Mouse (Mus musculus) testis, postnatal 10 days (tissue): ENCODE measurements around the gene Slc22a18.
A peak's percentile ranks its signal among the peaks of the same experiment; 100 is the strongest.

Source experiments
- DNase-seq: peaks from one replicate; pipeline ENCODE4 v3.0.0; 2021; ENCODE audit warnings: low spot score

Gene Slc22a18

GRCm38 (mm10) chr7:143473347-143474101 lies at the start of gene Slc22a18:
Slc22a18 (plus strand) TSS chr7:143473736.
- DNase-seq, result no peak

DNA sequence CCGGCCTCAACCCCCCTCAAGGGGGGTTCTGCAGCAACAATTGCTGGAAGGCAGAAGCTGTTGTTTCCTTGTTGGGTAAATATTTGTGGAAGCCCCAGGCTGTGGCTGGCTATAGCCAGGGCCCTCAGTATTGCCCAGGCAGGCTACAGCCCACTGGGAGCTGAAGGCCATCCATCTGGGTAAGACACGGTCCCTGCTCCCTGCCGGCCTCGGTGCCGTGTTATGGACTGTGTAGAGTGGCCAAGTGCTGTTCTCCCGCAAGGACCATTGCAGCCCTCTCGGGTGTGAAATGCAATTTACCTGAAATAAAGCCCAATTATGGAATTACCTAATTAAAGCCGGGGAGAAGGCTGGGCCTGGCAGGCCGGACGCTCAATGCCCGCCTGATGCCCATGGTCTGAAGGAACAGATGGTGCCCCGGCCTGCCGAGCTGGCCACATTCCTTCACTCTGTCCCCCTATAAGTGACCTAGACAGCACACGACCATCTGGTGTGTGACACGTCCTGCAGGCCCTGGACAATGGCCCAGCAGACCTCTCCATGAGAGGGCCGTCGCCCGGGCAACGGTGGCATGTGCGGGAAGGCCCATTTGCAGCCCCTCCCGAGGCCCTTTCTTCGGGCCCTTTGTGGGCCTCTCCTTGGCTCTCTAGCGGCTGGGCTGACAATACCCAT lies 45.3 kb upstream of the Slc22a18 start:
- DNase-seq, result no peak

DNA sequence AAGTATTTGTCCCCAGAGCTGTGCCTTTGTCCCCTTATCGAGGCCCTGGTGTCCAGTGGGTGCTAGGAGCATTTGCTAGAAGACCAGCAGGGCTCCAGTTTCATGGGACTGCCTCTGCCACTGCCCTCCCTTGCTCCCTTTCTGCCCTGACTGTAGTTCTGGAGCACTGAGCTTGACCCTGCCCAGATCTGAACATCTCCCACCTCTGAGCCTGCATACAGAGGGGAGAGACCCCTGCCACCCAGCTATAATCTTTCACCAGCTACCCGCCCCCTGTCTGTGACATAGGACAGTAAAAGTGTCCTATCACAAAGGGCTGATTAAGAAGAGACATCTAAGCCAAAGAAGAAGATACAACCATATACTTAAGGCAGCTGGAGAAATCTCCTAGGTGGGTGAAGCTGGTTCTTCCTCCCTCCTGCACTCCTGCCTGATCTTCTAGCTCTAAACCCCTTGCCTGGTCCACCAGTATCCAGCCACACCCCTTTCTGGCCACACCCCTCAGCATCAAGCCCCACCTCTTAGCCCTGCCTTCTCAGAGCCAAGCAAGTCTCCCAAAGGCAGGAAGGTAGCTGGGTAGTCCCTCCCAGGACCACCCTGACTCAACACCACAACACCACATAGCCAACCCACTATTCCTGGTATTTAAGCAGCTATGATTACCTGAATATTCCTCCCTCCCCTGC lies 44.6 kb upstream of the Slc22a18 start:
- DNase-seq, result no peak

GRCm38 (mm10) chr7:143432631-143433030 lies 40.9 kb upstream of the Slc22a18 start:
- DNase-seq, result no peak

DNA sequence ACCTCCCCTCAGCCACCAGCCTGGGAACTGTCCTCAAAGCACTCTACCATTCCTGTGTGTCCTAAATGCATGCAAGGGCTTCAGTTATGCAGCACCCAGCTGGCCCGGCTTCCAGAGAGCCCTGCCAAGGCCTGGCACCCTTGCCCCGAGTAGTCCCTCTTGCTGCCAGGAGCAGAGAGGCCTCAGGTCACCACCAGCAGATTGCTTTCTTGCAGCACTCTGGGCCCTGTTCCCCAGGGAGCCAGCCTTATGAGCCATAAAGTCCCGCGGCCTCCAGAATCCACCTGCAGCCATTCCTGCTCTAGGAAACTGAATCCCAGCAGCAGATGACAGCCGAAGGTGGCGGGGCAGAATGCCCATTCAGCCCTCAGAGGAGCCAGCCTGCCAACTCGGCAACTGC lies 40.2 kb upstream of the Slc22a18 start:
- DNase-seq, result no peak

GRCm38 (mm10) chr7:143437231-143437893 lies 36.2 kb upstream of the Slc22a18 start:
- no peak for DNase-seq

DNA sequence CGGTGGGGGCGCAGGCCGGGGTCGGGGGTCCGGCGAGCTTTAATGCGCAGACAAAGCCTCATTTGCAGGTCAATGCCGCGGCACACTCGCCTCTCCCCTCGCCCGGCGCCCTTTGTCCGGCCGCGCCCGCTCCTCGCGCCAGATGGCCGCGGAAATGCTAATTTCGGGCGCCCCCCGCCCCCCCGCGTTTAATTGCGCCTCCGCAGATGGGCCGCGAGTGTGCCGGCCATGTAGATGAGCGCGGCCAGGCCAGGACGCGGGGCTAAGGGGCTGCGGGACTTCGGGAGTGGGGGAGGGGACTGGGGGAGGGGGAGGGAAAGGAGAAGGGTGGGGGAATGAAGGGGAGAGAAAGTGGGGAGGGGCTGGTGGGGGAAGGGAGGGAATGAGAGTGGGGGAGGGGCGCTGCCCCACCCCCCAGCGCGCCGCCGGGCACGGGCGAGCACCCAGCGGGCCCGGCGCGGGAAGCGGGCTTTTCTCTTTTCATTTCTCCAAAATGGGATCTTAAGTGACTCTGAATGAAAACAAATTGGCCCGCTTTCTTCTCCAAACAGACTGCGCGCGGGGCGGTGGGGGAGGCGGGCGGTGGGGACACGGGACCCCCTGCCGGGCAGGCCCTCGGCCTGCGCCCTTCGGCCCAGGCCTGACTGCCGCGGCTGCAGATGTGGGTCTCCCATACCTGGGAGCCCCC lies 35.5 kb upstream of the Slc22a18 start:
- DNase-seq, result no peak

GRCm38 (mm10) chr7:143438965-143439364 lies 34.6 kb upstream of the Slc22a18 start:
- DNase-seq, result no peak

DNA sequence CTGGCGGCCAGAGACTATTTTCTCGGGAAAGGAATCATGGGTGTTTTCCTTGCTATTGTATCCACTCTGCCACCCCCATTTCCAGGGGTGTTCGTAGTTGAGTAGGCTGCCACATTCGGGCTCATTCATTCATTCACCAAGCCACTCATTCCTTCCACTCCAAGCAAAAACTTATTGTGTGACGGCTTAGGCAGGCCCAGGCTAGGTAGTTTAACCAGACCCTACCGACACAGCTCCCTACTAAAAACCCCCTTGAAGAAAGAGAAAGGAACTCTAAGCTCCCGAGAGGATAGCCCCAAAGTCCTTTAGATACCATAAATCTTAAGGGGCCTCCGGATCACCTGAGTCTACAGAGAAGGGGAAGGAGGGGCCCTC lies 29.0 kb upstream of the Slc22a18 start:
- no peak for DNase-seq

DNA sequence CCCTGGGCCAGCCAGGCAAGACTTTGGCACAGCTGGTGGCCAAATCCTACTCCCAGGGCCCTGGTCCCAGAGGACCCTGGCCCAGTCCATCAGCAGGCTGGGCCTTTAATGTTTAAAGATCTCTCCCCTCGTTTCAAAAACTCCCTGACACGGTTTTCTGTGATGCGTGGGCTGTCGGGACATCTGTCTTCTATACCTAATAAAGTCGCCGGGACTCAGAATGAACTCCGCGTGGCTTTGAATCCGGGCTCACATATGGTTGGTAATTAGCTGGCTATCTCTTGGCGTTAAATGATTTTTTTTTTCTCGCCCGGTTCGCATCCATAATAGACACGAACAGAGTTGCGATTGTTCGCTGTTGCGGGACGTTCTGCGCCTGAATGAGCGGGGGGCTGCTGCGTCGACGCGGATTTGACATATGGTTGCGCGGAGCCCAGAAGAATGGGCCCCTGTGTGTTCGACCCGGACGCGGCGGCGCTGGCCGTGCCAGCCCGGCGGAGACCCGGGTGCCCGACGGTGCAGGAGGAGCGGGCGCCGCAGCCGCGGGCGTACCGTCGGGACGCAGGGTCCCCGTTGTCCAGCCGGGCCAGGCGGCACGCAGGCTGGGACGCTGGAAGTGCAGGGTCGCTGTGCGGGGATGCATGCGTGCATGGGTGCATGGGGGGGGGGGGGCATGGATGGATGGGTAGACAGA lies 28.4 kb upstream of the Slc22a18 start:
- no peak for DNase-seq

GRCm38 (mm10) chr7:143445651-143446460 lies 27.7 kb upstream of the Slc22a18 start:
- DNase-seq, result no peak

DNA sequence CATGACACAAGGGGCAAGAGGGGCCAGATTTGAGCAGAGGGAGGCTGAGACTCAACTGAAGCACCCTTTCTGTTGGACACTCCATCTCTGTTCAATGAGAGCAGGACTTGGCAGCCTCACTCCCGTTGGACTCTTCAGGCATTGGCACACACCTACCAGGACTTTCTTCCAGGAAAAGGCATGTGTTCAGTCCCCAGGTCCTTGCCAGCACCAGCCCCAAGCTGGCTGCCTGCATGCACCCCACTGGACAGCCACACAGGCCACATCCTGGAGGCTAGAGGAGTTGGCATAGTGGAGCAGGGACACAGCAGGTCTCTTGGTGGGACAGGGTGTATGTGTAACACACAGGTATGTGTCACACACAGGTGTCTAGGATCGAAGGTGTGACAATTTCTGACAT lies 26.4 kb upstream of the Slc22a18 start:
- DNase-seq, result no peak

DNA sequence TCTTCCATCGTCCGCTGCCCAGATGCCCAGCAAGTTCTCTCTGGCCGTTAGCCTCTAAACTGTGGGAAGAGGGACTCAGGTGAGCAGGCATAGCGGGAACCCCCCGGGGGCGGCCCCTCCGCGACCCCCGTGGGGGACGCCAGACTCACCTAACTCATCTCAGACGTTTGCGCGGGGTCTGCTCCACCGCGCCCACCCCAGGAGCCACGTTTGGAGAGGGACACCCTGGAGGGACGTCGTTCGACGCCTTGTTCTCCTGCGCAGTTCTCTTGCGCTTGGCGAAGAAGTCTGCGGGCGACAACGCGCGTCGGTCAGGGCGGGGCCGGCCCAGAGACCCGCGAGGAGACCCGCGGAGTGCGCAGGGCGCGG lies 14.6 kb upstream of the Slc22a18 start:
- no peak for DNase-seq

DNA sequence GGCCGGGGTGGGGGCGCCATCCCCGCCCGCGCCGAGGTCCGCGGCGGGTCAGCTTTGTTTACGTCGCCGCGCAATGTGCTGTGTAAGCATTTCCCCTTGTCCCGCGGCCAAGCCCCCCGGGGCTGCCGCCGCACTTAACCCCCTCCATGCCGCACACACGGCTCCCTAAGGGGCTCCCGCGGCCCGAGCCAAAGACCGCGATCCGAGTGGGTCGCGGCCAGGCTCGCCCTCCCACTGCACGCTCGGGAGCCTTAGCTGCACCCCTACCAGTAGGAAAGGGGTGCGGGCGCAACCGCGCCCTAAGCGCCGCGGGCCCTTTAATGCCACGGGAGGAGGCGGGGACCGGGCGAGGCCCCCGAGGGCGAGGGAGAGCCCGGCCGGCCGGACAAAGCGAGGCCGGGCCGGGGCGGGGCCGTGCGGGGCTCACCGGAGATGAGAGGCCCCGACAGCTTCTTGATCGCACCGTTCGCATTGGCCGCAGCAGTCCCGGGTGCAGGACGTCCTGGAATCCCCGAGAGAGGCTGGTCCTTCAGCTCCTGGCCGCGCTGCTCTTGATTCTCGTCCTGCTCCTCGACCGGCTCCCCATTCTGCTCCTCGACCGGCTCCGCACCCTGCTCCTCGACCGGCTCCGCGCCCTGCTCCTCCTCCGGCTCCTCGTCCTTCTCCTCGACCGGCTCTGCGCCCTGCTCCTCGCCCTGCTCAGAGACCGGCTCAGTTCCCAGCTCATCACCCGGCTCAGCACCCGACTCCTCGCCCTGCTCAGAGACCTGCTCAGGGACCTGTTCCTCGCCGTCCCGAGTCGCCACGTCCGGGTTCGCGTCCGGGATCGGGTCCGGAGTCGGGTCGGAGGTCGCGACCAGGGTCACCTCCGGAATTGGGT lies 14.0 kb upstream of the Slc22a18 start:
- peak; percentile 65 for DNase-seq

- no peak for DNase-seq
Measured at GRCm38 (mm10) chr7:143460217-143460834, 13.2 kb upstream of the Slc22a18 start.

GRCm38 (mm10) chr7:143460874-143461273 lies 12.7 kb upstream of the Slc22a18 start, which contains the start of gene Cdkn1c:
Cdkn1c (minus strand) TSS chr7:143461050.
- DNase-seq, result peak; percentile 92

DNA sequence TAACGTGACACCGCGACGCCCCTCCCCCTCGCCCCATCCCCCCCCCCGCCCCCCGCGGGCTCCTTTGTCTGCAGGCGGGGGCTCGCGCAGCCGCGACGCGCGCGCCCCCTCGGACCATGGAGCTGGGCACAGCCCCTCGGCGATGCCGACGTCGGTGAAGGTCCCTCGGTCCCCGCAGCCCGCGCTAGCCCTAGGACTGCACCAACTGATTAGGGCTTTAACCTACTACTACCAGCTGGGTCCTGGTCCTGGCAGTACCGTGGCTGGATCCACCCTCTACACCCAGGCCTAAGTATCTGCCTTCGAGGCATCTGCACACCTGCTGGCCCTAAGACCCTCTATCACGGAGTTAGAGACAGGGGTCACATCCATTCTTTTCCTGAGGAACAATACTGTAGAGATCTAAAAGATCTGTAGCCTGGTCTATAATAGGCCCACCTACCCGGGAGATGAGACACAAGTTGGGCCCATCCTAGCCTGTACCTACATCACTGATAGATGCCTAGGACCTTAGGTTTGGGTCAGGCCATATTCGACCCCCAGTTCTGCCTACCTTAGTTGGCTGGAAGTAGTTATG lies 12.2 kb upstream of the Slc22a18 start:
- no peak for DNase-seq

GRCm38 (mm10) chr7:143461920-143462319 lies 11.6 kb upstream of the Slc22a18 start:
- DNase-seq, result no peak

DNA sequence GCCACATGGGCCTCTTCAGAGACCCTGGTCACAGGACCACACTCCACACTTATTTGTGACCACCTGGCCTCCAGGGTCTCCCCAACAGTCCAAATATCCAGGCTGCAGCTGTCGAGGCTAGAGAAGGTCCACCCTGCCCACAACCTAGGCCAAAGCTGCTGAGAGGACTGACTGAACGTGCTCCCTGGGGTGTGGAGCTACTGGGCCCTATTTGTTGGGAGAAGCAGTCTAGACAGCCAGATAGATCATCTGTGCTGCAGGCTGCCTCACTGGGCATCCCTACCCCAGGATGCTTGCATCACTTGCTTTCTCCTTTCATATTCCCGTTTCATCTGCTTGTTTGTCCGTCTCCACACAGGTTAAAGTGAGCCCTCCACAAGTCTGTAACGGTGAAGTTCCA lies 11.0 kb upstream of the Slc22a18 start:
- no peak for DNase-seq
